Mouse (Mus musculus): ENCODE data around the gene Nomo1. TPM values are rescaled to one million over a fixed set of nuclear protein-coding genes. Genes with fewer than 3 reads are reported as not detected.

The Nomo1 gene
- total and polyA plus RNA-seq, 2 experiments, result 15.3 to 19.7 TPM

DNA sequence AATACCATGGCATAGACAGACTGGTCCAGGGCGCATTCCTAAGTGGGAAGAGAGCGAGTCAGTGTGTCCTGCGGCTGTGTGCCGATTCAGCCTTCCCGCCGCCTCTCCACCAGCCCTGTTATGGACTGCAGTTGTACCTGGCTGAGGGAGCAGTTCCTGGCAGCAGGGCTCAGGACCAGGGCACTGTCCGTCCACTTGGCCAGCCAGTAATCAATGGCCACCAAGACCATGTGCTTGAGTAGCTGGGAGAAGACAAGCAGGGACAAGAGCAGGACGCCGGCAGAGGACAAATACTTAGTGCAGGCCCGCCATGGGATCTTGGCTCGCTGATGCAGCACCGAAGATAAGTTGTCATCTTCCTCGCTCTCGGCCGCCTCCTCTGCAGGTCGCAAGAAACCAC lies 83.5 kb downstream of the Nomo1 start:
- Histone ChIP-seq H3K79me2 (ENCODE audit: control insufficient read depth, insufficient read depth, low read length) (no peaks in the 10 kb centered on the region), H3K27me3 (ENCODE audit: control insufficient read depth, insufficient read depth, low read length) (no peaks in the 10 kb centered on the region), H3K27ac (replicated peaks; ENCODE audit: insufficient read depth, low read depth, low read length) (no peak overlapping the region), H3K4me3 (ENCODE audit: insufficient read depth, low read depth, low read length) (no peak overlapping the region), H3K4me1 (ENCODE audit: control insufficient read depth, insufficient read depth, low read length) (no peaks in the 10 kb centered on the region), H3K36me3 (ENCODE audit: control insufficient read depth, insufficient read depth, low read length) (no peaks in the 10 kb centered on the region), H3K9ac (ENCODE audit: low read depth, low read length) (no peak overlapping the region)
- WGBS, result 93% methylated on average over 16 of the region's 16 CpGs
- no peak for DNase-seq (ENCODE audit: extremely low read depth, low read depth, low spot score)
- TF ChIP-seq CTCF (IDR thresholded peaks at IDR 0.05; ENCODE audit: low read depth, low read length) (no peak), POLR2A (IDR thresholded peaks at IDR 0.05; ENCODE audit: extremely low read depth, insufficient read depth, low read length) (no peak)

DNA sequence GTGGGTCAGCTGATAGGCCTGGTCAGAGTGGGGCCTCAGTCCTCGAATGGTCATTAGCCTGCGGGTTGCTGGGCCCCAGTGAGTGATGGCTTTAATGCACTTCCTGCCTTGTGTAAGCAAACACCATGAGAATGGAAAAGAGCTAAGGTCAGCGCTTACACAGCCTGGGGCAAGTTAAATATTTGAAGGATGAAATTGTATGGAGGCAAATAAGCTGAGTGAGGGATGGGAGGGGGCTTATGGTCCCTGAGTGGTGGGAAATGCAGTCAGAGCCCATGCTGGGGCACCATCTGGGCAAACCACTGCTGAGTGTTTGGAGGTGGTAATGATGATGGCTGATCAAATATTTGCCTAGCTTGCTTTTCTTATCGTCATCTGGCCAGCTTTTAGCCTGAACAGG lies 89.5 kb downstream of the Nomo1 start:
- DNase-seq (ENCODE audit: extremely low read depth, low read depth, low spot score), result no peak
- H3K27ac ChIP-seq (replicated peaks; ENCODE audit: insufficient read depth, low read depth, low read length), result no peak overlapping the region
- WGBS, result 13% methylated on average over 4 of the region's 4 CpGs
- H3K27me3 ChIP-seq (ENCODE audit: control insufficient read depth, insufficient read depth, low read length), result no peaks in the 10 kb centered on the region
- H3K36me3 ChIP-seq (ENCODE audit: control insufficient read depth, insufficient read depth, low read length), result no peaks in the 10 kb centered on the region
- H3K4me1 ChIP-seq (ENCODE audit: control insufficient read depth, insufficient read depth, low read length), result no peaks in the 10 kb centered on the region
- H3K9ac ChIP-seq (ENCODE audit: low read depth, low read length), result no peak overlapping the region
- no peak overlapping the region for H3K4me3 ChIP-seq (ENCODE audit: insufficient read depth, low read depth, low read length)
- no peak for TF ChIP-seq CTCF (IDR thresholded peaks at IDR 0.05; ENCODE audit: low read depth, low read length)
- no peak for TF ChIP-seq POLR2A (IDR thresholded peaks at IDR 0.05; ENCODE audit: extremely low read depth, insufficient read depth, low read length)
- no peaks in the 10 kb centered on the region for H3K79me2 ChIP-seq (ENCODE audit: control insufficient read depth, insufficient read depth, low read length)

DNA sequence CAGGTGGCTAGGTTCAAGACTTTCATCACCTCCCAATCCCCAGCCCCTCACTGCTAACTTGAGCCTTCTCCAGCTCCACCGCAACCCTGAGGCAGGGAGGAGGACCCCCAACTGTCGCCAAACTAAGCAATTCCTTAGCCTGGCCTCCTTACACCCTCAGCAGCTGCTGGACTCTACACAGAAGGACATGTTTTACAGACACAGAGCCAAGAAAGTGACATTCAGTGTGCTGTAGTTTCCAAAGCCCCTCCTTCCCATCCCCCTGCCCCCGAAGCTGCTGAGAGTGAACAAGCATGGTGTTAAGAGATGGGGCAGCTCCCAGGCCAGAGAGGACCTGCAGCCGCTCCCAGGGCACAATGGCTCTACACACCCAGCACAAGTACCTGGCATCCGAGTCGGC lies 91.0 kb downstream of the Nomo1 start:
- no peak for DNase-seq (ENCODE audit: extremely low read depth, low read depth, low spot score)
- Histone ChIP-seq H3K4me3 (ENCODE audit: insufficient read depth, low read depth, low read length) (no peak overlapping the region), H3K9ac (ENCODE audit: low read depth, low read length) (no peak overlapping the region), H3K4me1 (ENCODE audit: control insufficient read depth, insufficient read depth, low read length) (no peaks in the 10 kb centered on the region), H3K27me3 (ENCODE audit: control insufficient read depth, insufficient read depth, low read length) (no peaks in the 10 kb centered on the region), H3K36me3 (ENCODE audit: control insufficient read depth, insufficient read depth, low read length) (no peaks in the 10 kb centered on the region), H3K27ac (replicated peaks; ENCODE audit: insufficient read depth, low read depth, low read length) (no peak overlapping the region), H3K79me2 (ENCODE audit: control insufficient read depth, insufficient read depth, low read length) (no peaks in the 10 kb centered on the region)
- TF ChIP-seq CTCF (IDR thresholded peaks at IDR 0.05; ENCODE audit: low read depth, low read length) (no peak), POLR2A (IDR thresholded peaks at IDR 0.05; ENCODE audit: extremely low read depth, insufficient read depth, low read length) (no peak)
- WGBS, result 87% methylated on average over 6 of the region's 6 CpGs

DNA sequence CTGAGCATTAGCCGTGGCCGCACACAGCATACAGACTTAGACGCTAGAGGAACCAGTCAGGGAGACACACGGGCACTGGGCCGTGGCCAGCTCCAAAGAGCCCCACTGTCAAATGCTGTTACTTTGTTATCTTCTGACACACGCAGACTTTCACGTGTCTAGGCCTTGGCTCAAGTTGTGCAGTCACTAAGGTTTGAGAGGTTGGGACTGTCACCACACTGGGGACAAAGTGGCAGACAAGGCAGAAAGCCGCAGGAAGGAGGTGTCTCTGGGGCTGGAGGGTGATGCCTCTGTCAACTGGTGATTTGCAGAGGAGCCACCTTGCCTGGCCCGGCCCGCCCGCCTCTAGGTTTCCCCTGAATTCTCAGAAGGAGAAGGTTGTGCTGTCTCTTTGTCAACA lies 91.8 kb downstream of the Nomo1 start:
- H3K4me1 ChIP-seq (ENCODE audit: control insufficient read depth, insufficient read depth, low read length), result no peaks in the 10 kb centered on the region
- no peaks in the 10 kb centered on the region for H3K27me3 ChIP-seq (ENCODE audit: control insufficient read depth, insufficient read depth, low read length)
- H3K79me2 ChIP-seq (ENCODE audit: control insufficient read depth, insufficient read depth, low read length), result no peaks in the 10 kb centered on the region
- no peak overlapping the region for H3K27ac ChIP-seq (replicated peaks; ENCODE audit: insufficient read depth, low read depth, low read length)
- 91% methylated on average over 11 of the region's 11 CpGs for WGBS
- DNase-seq (ENCODE audit: extremely low read depth, low read depth, low spot score), result no peak
- H3K9ac ChIP-seq (ENCODE audit: low read depth, low read length), result no peak overlapping the region
- no peak for TF ChIP-seq CTCF (IDR thresholded peaks at IDR 0.05; ENCODE audit: low read depth, low read length)
- no peaks in the 10 kb centered on the region for H3K36me3 ChIP-seq (ENCODE audit: control insufficient read depth, insufficient read depth, low read length)
- H3K4me3 ChIP-seq (ENCODE audit: insufficient read depth, low read depth, low read length), result no peak overlapping the region

DNA sequence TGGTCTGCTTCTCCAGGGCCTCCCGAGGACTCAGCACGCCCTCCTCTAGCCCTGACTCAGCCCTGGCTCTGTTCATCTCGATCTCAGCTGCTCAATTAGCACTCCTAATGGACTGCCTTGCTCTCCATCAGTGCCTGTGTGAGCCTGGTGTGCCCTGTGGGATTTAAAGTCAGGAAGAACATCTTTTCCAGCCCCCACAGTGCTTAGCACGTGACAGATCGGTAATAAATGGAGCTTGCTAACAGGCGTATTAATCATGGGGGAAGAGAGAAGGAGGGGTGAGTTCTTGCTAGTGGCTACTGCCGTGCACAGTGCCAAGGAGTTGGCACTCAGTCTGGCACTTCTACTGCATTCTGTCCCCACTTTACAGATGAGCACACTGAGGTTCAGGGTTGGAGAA lies 94.7 kb downstream of the Nomo1 start:
- Histone ChIP-seq H3K4me3 (ENCODE audit: insufficient read depth, low read depth, low read length) (no peak overlapping the region), H3K36me3 (ENCODE audit: control insufficient read depth, insufficient read depth, low read length) (no peaks in the 10 kb centered on the region), H3K79me2 (ENCODE audit: control insufficient read depth, insufficient read depth, low read length) (no peaks in the 10 kb centered on the region), H3K27ac (replicated peaks; ENCODE audit: insufficient read depth, low read depth, low read length) (no peak overlapping the region), H3K9ac (ENCODE audit: low read depth, low read length) (no peak overlapping the region), H3K4me1 (ENCODE audit: control insufficient read depth, insufficient read depth, low read length) (no peaks in the 10 kb centered on the region), H3K27me3 (ENCODE audit: control insufficient read depth, insufficient read depth, low read length) (no peaks in the 10 kb centered on the region)
- DNase-seq (ENCODE audit: extremely low read depth, low read depth, low spot score), result no peak
- WGBS, result 77% methylated on average over 7 of the region's 7 CpGs
- no peak for TF ChIP-seq CTCF (IDR thresholded peaks at IDR 0.05; ENCODE audit: low read depth, low read length)
- TF ChIP-seq POLR2A (IDR thresholded peaks at IDR 0.05; ENCODE audit: extremely low read depth, insufficient read depth, low read length), result no peak

DNA sequence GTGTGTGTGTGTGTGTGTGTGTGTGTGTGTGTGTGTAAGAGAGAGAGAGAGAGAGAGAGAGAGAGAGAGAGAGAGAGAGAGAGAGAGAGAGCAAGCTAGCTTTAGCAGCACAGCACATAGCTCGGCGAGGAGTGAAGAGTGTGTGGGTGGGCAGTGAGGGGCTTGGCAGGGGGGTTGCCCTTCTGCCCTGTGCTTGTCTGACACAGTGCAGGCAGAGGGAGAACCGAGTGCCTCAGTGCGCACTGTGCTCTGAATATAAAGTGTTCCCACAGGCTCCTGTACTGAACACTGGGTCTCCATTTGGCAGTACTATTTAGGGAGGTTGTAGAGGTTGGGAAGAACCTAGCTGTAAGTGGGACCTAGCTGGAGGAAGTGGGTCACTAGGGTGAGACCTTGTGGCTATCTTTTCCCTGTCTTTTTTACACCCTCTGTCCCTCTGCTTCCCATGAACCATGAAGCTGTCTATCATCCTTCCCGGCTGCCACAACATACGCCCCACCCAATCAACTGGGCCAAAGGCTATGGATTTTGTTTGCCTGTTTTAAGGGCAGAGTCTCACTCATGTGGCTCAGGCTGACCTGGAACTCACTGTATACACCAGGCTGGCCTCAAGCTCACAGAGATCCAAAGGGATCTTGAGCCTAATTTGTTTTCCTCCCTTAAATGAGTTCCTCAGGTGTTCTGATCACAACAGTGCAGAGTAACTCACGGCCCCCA lies 96.1 kb downstream of the Nomo1 start:
- Histone ChIP-seq H3K27me3 (ENCODE audit: control insufficient read depth, insufficient read depth, low read length) (no peaks in the 10 kb centered on the region), H3K36me3 (ENCODE audit: control insufficient read depth, insufficient read depth, low read length) (no peaks in the 10 kb centered on the region), H3K79me2 (ENCODE audit: control insufficient read depth, insufficient read depth, low read length) (no peaks in the 10 kb centered on the region), H3K9ac (ENCODE audit: low read depth, low read length) (no peak overlapping the region), H3K4me3 (ENCODE audit: insufficient read depth, low read depth, low read length) (no peak overlapping the region), H3K27ac (replicated peaks; ENCODE audit: insufficient read depth, low read depth, low read length) (no peak overlapping the region), H3K4me1 (ENCODE audit: control insufficient read depth, insufficient read depth, low read length) (no peaks in the 10 kb centered on the region)
- WGBS, result 50% methylated on average over 7 of the region's 7 CpGs
- no peak for TF ChIP-seq POLR2A (IDR thresholded peaks at IDR 0.05; ENCODE audit: extremely low read depth, insufficient read depth, low read length)
- no peak for TF ChIP-seq CTCF (IDR thresholded peaks at IDR 0.05; ENCODE audit: low read depth, low read length)
- no peak for DNase-seq (ENCODE audit: extremely low read depth, low read depth, low spot score)

Data from liver, adult 2 months (tissue).